Mouse (Mus musculus) kidney, postnatal 10 days (tissue): ENCODE measurements at regions not wholly inside any gene's neighbourhood (a gene's known extent, or its start where the extent isn't known, plus 50 kb on each side); places are given as distances from the start of the nearest gene placed in this dataset.
A peak's percentile ranks its signal among the peaks of the same experiment; 100 is the strongest.

Experiments
- DNase-seq: peaks from one replicate; pipeline ENCODE4 v3.0.0; 2021; ENCODE audit warnings: mixed read lengths

DNA sequence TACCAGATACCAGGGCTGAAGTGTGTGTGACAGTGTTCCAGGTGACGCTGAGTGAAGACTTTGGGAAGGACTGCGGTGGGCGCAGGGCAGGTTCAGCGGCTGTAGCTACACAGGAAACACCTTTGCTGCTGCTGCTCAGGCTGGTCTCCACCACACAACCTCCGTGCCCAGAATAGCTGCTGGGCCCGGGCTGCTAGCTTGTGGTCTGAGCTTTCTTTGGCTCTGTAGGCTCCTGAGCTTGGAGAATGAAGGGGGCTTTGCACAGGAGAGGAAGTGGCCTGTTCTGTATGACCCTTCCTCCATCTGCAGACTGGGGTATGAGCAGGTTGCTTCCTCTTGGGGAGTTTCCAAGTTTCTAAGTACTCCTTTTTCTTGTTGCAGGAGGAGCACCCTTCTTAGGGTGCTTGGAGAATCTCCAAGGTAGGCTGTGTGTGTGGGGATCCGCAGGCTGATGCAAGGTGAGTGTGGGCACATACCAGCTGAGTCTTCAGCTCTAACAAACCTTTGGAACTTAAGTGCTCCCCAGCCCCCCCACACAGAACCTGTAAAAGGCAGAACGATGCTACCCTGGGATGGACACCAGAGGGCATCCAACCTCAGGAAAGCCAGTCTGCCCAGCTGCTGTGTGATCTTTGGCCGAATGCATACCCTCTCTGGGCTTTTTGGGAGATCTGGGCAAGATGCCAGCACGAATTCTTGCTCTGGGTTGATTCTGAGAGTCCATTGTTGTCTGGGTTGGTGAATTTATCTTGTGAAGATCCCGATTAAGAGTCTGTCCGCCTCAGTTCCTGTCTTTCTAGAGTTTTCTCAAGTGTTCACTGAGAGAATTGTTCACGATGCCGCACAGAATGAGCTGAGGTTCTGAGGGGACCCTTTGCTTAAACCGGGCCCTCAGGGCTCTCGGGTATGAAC lies 136.6 kb downstream of the Mn1 start:
- DNase-seq: peak; percentile 34

DNA sequence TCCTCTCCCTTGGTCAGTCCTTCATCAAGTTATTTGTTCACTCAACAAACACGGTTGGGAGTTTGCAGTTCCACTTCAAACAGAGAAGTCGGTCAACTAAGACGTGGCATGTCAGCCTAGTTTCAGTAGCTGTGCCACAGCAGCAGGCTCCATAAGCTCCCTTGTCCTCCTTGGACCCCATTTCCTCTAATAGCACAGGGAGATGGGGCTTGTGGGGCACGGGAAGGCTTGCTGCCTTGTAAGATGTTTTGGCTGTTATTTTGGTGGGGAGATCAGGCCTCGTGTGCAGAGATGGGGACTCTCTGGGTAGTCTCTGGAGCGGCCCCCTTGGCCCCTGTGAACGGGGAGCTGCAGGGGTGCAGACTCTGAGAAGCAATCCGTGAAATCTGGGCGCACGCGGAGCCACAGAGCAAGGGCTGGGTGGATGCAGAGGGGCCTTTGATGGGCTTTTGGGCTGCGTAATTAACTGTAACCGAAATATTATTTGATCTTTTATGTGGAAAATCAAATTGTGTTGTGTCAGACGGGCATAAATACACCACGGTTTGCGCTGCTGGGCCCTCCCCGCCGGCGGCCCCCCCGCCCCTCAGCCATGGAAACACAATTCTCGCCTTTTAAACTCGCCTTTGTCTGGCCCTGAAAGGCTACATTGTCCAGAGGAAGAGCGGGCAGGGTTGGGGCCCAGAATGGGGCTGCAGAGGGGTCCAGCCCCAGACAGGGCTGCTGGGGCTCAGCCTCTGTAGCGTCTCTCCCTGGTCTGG lies 137.6 kb downstream of the Mn1 start:
- no peak for DNase-seq

DNA sequence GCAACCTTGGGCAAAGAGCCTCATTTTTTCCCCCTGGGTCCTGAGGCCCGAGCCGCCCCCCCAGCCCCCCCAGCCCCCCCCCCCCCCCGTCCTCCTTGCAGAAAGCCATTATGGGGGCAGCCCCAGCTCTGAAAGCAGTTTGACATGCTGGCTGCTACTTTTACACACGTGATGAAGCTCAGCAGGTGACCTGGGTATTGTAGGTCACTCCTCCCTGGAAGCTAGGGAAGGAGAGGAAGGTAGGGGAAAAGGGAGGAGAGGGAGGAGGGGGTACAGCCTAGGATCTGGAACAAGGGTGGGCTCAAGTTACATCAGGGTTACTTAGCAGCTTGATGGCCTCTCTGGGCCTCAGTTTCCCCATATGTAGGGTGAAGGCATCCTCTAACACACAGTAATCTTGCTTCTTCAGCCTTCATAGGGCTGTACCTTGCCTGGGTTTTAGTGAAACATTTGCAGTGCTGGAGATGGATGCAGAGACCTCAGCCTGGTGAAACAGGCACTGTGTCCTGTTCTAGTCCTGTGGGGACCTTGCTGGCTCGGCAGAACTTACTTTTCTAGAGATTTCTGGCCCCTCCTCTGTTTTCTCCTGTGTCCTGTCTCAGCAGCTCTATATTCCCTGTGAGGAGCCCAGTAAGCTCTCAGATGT lies 138.3 kb downstream of the Mn1 start:
- DNase-seq: no peak

DNA sequence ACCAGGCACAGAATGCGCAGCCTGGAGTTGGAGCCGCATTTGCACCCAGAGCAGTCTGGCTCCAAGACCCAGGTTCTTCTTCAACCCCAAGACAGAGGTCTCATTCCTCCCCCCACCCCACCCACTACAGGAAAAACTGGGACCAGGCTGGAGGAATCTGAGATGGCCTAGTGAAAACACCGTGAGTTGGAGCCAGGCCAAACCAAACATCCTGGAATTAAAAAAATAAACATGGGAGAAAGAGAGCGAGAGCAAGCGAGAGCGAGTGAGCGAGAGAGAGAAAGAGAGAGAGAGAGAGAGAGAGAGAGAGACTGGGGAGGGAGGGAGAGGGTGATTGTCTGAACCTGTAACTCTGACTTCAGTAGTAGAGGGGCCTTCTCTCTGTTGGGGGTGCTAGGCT lies 138.8 kb downstream of the Mn1 start:
- peak; percentile 63 for DNase-seq

DNA sequence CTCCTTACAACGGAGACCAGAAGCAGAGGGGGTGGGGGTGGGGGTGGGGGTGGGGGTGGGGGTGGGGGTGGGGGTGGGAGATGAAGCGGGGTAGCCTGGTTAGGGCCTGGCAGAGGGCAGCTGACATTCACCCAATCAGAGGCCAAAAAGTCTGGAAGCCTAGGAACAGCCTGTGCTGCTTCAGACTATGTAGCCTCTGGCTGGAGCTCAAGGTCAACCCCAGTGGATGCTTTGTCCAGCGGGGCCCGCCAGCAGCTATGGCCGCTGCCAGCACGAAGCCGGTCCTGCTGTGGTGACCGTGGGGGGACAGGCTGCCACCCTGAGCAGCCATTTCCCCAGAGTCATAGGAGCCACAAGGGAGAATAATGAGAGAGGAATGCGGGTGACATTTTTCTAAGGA lies 143.3 kb downstream of the Mn1 start:
- no peak for DNase-seq

DNA sequence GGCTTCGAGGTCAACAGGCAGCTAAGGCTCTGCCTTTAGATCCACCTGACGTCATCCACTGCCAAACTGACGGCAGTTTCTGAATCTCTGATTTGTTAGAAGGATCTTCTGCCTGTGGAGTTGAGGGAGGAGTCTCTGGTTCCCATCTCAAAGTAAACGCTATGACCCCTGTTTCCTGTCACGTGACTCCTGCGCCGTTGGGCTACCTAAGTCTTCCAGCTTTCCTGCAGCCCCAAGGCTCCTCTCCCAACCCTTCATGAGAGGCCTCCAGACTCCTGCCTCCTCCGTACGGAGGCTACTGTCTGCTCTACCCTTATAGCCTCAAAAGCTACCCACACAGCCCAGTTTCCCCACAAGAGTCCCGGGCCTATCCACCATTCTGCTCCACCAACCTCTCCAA lies 144.1 kb downstream of the Mn1 start:
- no peak for DNase-seq

DNA sequence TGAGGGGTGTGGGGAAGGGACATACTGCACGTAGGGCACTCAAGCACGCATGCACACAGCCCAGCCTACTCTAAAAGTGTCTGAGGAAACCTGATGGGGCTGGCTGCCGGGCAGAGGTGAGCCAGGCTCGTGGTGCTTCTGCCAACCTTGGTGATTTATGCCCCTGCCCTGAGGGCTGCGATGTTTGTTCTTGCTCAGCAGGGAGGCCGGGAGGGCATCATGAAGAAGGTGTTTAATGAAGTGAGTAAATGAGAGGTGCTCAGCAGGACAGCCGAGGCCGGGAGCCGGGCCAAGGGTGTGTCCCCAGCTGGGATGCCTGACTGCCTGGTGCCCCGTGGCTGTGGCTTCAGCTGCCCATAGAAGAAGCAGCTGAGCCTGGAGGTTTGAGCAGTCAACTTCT lies 153.7 kb downstream of the Mn1 start:
- DNase-seq: peak; percentile 45

DNA sequence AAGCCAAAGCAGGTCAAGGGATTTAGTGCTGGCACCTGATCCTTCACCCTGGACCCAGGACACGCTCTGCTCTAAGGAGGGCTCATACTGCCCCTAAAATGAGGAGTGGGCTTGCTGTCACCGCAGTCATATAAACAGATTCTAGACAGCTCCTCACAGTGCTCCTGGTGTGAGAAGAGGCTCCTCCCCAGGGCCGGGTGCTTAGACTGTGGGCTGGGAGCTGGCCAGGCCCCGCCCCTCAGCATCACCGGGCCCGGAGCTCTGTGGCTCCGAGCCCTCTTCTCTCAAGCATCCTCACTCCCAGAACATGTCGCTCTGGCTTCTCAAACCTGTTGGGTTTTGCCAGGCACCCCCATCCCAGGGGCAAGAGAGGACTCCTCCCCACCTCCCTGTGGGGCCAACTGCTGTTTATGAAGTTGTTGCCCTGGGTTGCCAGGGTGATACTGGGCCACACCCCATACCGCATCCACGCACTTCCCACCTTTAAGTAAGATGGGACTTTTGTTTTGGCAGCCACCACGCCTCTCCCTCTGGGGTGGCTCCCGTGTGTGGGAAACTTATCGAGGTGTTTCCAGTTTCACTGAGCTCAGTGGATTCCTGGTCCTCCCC lies 156.2 kb downstream of the Mn1 start:
- DNase-seq: no peak

DNA sequence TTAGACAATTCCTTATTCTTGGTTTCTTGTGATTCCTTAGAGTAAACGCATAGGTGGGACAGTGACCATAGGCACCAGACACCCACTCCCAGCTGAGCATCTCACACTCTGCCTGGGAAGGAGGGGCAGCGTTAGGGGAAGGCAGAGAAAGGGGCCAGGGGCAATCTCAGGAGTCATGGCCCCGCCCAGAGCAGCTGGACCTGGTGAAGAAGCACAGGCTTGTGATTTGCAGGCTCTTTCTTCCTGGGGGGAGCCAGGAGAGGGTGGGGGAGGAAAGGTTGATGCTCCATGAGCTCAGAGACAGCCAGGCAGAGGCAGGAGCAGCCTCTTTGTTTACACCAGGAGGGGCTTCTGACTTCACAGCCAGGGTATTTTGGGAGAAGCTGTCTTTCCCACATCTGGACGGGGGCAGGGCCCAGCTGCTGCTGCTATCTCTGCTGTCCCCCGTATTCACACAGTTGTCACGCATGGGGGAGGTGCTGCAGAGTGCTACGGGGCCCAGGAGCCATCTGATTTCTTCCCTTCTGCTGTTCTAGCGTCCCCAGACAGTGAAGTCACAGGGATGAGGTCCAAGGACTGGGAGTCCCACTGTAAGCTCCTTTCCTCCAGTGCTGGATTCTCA lies 157.2 kb downstream of the Mn1 start:
- no peak for DNase-seq

DNA sequence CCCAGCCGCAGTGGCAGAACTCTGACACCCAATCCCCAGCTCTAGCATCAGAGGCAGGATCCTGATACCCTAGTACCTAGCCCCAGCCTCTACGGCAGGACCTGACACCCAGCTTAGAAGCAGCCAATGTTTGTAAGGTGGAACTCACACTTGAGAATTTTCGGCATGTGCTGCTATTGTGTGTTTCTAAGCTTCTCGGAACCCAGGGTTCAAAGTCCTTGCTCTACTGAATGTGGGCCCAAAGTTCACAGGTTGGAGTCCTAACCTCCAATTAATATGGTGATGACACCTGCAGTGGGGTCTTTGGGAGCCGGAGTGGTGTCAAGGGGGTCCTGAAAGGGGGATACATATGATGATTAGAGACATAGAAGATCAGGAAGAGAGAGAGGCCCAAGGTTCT lies 158.2 kb downstream of the Mn1 start:
- no peak for DNase-seq

DNA sequence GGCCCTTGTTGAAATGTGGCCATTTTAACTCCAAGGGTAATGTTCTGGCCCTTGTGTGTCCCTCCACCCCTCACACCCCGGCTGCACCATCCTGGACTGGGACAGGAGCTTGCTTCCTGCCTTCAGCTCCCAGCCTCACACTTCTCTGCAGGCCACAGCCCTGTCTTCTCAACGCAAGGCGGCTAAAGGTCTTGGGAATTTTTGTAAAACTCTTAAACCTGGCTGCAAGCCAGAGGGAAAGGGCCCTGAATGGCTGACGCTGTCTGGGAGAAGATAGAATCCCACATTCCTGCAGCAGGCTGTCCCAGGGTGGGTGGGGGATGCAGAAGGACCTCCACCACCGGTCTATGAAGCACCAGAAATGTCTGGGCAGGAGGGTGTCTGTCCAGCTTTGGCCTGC lies 156.3 kb upstream of the Gm26897 start:
- DNase-seq: peak; percentile 61

DNA sequence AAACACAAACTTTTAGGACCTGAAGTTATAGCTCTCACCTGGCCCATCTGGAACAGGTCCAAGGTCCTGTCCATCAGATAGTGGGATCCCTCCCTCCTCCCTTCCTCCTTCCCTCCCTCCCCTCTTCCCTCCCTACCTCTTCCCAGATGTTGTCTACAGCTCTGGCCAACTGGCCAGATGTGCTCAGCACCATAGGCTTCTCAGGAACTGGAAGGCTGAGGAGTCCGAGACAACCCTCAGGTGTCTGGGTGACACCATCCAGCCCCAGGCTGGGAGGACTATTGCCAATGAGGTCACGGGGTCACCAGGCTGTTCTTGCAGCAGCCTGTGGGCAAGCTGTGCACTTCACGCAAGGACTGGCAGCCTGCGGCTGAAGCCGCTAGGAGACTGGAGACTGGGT lies 155.6 kb upstream of the Gm26897 start:
- DNase-seq: peak; percentile 37

DNA sequence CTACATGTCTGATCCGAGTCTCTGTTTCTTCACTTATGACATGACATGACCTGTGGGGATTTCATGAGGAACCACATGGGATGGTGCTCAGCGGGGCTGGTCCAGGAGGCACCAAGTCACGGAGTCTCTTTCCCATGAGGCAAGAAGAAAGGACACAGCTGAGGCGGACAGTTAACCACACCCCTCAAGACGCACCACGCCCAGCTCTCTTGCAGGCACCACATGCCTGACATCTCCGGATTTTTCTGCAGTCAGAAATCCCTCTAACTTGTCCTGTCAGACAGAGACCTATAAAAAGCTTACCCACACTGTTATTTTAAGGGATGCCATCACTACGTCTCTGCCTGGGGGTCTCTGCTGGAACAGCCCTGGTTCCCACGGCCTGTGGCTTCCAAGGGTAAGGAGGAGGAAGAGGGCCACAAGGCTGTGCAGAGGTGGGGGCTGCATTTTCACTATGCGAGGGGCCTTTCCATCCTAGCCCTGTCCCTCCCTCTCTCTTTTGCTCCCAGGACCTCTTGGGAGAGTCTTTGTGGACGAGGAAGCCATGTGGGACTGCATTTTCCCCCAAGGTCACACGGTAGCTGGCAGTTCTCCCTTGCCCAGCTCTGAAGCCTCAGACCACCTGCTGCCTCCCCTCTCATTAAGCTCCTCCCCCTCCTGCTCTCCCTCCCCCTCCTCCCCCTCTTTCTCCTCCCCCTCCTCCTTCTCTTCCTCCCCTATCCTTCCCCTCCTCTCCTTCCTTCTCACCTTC lies 154.6 kb upstream of the Gm26897 start:
- DNase-seq: peak; percentile 46

DNA sequence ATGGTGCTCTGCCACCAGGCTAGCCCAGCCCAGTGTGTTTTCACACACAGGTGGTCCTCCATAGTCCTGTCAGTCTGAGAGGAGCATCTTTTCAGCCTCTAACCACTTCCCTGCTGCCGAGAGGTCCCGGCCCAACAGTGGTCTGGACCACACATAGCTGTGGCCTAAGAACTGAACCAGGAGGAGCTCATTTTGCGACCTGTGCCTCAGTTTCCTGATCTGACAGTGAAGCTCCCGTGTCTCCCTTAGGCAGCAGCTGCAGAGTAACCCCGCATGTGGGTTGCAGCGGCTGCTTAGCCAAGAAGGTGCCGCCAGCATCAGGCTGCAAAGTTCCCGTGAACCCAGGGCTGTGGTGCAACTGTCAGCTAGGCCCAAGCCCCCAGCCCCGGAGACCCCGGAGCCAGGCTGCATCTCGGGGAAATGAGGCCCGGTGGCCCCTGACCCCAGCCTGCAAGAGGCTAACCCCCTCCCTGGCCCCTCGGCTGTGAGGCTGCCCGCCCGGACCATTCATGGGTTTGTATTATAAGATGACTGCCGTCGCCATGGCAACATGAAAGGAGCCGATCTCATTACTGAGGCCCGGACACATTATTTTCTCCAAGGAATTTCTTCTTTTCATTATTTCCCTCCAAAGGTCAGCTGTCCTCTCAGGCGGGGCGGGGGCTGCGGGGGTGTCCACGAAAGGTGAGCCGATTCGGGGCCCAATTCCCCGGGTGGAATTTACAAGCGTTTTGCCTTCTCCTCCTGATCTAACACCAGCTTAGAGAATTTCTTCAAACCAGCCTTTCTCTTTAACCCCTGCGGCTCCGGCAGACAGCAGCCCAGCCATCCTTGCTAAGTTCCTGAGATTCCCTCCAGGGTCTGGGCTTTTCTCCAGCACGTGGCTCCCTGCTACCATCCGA lies 152.6 kb upstream of the Gm26897 start:
- peak; percentile 50 for DNase-seq

DNA sequence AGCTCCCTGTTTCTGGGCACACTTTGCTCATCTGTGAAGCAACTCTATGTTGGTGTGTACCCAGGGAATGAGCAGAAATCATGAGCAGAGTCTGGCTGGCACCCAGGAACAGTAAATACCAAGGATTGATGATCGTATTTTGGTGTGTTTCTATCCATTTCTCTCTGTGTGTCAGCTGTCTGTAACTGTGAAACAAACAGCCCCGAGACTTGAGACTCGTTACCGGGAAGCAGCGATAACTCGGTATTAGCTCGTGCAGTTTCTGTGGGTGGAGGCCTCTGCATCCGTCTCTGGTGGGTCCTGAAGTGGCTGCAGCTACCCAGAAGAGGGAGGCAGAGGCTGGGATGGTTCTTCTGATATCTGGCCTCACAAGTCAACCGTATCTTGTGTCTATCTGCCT lies 151.7 kb upstream of the Gm26897 start:
- DNase-seq: no peak

DNA sequence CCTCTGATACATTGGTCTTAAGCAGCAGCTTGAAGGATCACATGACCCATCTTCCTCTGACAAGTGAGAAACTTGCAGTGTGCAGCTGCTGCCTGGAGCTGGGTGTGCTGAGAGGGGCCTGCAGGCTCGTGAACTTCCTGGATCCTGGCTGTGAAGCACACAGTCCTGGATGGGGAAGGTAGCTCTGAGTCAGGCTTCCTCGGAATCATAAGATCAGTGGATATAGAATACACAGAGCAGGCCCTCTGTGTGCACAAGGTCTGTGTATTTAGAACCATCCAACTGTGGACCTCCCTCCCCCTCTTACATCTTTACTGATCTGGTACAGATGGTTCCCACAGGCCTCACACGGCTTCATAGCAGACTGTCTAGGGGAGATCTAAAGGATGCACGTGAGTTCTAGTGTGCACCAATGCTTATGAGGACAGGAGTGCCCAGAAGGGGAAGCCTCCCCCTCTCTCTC lies 143.1 kb upstream of the Gm26897 start:
- DNase-seq: no peak

DNA sequence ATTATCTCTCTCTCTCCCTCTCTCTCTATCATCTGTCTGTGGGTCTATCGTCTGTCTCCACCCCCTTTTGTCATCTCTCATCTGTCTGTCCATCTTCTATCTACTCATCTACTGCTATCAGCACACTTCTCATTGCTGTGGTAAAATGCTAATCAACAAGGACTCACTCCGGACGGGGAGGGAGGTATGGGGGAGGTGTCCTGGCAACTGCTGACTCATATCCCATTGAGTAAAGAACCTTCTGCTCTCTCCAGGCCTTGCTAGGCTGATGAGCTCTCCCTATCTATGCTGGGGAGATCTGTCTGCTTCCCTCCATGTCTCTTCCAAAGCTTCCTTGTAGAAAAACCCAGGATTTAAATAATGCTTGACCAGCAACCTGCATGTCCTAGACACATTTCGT lies 140.9 kb upstream of the Gm26897 start:
- no peak for DNase-seq

DNA sequence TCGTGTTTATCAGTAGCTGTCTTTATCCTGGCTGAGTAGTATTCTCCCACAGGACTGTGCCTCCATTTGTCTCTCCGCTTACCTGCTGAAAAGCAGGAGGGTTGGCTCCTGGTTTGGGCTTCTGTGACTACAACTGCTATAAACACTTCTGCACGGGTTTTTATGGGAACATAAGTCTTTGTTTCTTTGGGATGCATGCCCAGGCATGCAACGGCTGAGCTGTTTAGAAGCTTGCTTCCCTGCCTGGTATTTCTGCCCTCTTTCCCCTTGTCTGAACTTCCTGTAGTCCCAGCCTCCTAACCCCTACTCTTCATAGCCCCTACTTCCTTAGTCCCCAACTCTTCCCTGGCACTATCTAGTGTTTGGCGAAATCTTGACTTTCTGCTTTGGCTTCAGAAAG lies 139.6 kb upstream of the Gm26897 start:
- no peak for DNase-seq

DNA sequence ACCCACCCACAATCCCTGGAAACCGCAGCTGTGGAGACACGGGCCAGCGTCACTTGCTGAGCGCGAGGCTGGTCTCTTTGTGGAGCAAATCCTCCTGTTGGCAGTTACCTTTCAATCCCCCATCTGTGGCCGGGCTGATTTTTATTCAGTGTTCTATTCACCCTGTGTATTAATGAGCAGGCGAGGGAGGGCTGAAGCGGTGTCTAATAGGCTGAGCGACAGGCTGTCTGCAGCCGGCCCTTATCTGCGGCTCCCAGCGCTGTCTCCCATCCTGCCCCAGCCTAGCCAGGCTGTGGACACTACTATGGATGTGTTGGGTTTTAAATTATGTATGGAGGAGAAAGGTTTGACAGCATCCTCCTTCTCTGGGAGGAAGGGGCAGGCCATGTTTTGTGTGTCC lies 138.3 kb upstream of the Gm26897 start:
- DNase-seq: no peak

DNA sequence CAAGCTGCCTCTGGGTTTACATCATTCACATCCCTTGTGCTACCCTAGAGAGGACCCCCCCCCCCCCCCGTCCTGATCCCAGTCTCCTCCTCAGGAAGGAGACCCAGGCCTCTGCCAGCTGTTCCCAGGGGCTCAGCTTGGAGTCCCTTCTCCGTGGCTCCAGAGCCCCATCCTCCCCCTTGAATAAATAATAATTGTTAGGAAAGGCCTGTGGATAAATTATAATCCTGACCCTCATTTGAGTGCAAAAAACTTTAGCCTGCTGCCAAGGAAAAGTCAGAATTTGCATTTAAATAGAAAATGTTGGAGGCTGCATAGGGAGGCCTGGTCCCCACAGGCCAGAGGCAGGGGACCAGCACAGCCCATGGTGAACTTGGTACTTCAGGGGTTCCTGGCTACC lies 136.0 kb upstream of the Gm26897 start:
- no peak for DNase-seq
